Mouse (Mus musculus) adrenal gland (tissue): ENCODE data around the gene Ttc39d.

ENCODE experiments used
- intact Hi-C: fragments of 180-260 bp; cut with DNase I; formaldehyde crosslinking; loops from one replicate; pipeline ENCODE4 v1.15.1; 2025

Ttc39d gene

GRCm38 (mm10) chr17:80252757-80253525 lies 45.7 kb downstream of the Ttc39d start:
- intact Hi-C loops, result no loop called here

DNA sequence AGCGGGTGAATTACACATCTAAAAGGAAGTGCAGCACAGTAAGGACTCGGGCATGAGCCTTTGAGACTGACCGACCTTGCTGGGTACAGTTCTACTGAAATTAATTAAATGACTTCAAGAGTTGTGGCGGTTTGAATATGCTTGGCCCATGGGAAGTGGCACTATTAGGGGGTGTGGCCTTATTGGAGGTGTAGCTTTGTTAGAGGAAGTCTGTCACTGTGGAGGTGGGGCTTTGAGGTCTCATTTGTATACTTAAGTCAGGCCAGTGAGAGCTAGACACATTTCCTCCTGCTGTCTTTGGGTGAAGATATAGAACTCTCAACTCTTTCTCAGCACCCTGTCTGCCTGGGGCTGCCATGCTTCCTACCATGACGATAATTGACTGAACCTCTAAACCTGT lies 47.2 kb downstream of the Ttc39d start:
- intact Hi-C loops, result no loop called here

DNA sequence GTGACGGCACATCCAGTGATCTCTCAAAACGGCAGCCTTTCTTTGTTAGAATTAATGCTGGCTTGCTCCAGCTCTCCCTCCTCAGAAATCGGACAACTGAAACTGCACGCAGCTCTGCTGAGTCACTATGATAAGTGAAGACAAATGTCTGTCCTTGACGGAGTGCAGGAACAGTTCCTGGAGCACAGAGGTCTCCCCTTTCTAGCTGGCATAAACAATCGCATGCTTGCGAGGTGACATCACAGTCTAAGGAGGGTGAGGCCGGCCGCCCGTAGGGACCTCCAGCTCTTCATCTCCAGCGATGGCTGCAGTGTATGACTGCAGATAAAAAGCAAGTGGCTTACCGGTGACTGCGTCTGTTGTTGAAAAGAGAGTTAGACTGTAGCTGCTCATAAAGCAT lies 47.9 kb downstream of the Ttc39d start:
- intact Hi-C loops, result no loop called here

DNA sequence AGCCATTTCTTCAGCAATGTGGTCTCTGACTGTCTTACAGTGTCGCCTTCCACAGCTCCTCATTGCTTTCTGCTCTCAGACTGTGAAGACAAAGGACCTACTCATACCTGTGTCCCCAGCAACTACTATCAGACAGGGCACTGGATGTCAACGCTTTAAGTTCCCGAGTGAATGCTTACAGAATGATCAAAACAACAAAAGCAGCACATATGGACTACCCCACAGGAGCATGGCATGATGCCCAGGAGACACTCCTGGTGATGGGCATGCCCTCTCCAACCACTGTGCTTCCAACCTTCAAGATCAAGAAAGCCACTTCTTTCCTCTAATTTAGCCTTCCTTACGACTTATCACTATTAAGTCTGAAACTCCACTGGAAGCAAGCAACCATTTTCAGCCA lies 59.8 kb downstream of the Ttc39d start:
- intact Hi-C loops, result no loop called here
